Mouse (Mus musculus) adrenal gland, postnatal 4 days (tissue): ENCODE measurements around the gene Snapc4. TPM values are rescaled to one million over a fixed set of nuclear protein-coding genes. Genes with fewer than 3 reads are reported as not detected.

ENCODE experiments used
- DNase-seq, 2 experiments: peaks; one replicate each; pipeline ENCODE4 v3.0.0; 2021 to 2022; ENCODE audit warnings: low spot score in 2 of 2, mixed read lengths in 2 of 2
- total RNA-seq, 2 experiments: library from RNA; stranded (reverse); gene quantifications; 2 replicates each; pipeline ENCODE4 v1.2.3; 2021

The Snapc4 gene
- total RNA-seq, 2 experiments from 2014 or later: 57.3 to 58.7 TPM

DNA sequence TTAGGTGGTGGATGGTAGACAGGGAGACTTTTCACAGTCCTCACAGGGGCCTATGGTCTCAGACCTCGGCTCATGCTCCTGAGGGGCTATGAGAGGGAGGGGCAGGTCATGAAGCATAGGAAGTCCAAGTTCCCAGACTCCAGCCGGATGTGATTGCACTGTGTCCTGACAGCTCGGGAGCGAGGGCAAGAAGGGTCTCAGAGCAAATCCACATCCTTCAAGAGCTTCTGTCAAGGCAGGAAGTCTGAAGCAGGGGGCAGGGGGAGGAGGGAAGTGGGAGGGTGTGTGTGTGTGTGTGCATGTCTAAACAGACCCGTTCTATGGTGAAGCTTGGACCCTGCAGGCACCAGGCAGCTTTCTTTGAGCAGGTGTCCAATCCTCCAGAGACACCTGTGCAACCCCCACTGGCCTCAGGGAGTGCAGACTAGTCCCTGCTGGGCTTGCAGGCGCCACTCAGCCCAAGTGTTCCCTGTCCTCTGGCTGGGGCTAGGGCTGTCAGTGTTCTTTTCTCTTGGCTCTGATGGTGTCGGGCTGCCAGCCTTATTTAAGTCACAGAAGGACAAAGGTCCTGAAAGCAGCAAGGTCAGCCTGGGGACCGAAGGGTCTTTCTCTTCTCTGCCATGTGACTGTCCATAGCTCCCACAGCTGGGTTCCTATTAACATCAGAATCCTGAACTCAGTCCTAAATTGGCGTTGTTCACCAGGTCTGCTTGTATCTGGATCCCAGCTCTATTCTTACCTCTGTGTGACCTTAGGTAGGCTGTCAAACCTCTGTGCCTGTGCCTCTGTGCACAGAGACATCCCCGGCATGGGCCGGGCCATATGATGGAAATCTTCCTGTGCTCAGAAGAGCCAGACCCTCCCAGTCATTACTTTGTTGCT lies 37.6 kb downstream of the Snapc4 start:
- no peak for DNase-seq

- DNase-seq: no peak
Measured at GRCm38 (mm10) chr2:26342044-26342443, 38.4 kb downstream of the Snapc4 start.

- DNase-seq: no peak
Measured at GRCm38 (mm10) chr2:26341510-26341981, 38.9 kb downstream of the Snapc4 start.

DNA sequence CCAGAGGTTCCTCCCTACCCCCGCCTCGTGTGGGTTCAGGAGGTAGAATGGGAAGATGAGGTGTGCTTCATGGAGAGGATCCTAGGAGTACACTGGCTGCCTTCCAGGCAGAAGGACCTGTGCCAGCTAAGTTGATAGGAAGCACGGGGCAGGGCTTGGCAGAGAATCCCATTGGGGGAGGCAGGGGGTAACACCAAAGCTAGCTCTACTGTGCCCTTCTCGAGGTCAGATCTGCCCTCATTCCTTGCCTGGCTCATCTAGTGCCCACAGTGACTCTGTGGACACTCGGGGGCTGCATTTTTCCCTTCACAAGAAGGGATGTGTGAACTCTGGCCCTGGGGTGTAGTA lies 41.3 kb downstream of the Snapc4 start:
- no peak for DNase-seq

- no peak for DNase-seq
Measured at GRCm38 (mm10) chr2:26338302-26339203, 41.9 kb downstream of the Snapc4 start.

DNA sequence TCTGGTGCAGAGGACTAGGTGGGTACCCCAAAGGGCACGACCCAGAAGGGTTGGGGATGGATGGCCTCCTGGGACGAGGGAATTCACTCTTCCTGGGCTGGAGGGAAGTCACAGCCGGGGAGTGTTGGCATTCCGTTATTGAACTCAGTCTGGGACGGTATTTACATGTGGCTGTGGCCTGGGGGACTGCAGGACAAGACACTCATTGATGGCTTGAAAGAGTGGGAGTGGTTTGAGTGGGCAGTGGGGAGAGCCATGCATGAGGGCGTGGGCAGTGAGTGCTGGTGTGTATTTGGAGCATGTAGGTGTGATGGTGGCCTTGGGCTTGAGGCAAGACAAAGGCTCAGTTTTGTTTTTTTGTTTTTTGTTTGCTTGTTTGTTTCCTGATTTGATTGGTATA lies 49.8 kb downstream of the Snapc4 start:
- no peak for DNase-seq

GRCm38 (mm10) chr2:26330056-26330468 lies 50.4 kb downstream of the Snapc4 start:
- no peak for DNase-seq

- DNase-seq: no peak
Measured at GRCm38 (mm10) chr2:26329402-26329801, 51.1 kb downstream of the Snapc4 start.

DNA sequence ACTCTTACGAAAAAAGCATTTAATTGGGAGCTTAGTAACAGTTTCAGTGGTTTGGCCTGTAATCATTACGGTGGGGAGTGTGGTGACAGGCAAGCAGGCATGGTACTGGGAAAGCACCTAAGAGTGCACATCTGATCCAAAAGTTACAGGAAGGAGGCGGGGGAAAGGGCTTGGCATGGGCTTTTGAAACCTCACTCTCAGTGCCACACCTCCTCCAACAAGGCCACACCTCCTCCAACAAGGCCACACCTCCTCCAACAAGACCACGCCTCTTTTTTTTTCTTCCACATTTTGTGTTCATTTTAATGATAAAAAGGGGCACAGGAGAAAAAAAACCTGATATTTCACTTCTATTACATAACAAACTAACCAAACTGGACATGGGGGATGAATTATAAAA lies 52.6 kb downstream of the Snapc4 start:
- DNase-seq: no peak

GRCm38 (mm10) chr2:26325386-26326181 lies 54.9 kb downstream of the Snapc4 start:
- DNase-seq: peak in 1 of 2 experiments; percentile 49

GRCm38 (mm10) chr2:26324917-26325316 lies 55.5 kb downstream of the Snapc4 start:
- no peak for DNase-seq

DNA sequence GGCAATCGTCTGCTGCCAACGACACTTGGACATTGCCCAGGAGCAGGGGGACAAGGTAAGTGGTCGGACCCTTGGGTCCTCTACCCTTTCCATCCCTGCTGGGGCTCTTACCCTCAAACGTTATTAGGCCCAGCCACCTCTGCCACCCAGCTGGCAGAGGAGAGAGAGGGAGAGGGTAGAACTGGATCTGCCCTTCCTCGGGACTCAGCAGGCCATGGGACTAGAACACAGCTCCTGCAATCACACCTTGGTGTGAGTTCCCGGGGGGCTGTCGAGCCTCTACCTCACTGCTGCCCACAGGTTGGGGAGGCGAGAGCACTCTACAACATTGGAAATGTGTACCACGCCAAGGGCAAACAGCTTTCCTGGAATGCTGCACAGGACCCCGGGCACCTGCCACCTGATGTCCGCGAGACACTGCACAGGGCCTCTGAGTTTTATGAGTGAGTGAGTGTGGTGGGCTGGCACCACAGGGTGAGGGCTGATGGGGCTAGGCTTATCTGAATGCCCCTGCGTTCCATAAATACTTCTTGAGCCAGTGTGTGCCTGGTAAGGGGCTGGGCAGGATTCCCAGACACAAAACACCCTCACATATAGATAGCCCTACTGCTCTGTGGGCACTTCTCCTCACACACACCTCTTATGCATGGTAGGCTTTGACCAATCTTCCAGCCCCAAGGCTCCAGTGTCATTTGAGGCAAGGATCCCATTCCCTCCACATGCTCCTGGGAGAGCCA lies 56.7 kb downstream of the Snapc4 start:
- no peak for DNase-seq

DNA sequence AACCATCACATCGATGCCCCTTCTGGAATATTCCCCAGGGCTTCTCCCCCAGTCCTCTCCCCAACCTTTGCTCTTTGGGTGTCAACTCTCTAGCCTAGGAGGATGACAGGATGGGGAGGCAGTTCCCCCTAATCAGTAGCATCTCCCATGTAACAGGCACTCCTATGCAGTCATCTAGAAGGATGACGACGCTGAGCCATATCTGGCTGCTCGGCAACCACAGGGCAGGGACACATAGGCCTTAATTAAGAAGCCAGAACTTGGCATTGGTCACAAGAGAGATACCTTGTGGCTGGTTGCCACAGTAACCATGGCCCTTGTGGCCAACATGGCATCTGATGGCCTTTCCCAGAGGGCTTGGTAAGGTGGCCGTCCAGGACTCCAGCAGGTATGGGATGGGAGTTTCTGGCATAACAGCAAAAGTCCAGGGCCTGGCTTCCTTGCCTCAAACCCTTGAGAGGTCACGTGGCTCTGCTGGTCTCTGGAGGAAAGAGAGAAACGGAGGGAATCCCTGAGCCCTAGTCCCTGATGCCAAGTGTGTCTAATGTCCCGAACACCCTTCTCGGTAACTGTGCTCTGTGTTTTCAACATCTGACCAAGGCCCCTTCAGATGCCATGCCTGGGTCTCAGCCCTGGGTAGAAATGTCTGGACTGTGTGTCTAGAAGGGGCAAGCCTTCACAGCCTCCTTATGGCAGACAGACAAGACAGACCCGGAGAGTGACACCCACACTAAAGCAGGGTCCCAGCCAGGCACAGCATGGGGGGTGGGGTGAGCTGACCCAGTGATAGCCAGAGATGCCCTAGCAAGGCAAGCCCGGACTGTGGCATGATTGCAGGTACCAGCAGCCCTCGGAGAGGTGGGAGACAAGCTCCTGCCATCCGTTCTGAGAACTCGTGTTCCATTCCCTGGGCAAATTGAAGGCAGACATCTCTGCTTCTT lies 59.9 kb downstream of the Snapc4 start:
- DNase-seq: no peak

DNA sequence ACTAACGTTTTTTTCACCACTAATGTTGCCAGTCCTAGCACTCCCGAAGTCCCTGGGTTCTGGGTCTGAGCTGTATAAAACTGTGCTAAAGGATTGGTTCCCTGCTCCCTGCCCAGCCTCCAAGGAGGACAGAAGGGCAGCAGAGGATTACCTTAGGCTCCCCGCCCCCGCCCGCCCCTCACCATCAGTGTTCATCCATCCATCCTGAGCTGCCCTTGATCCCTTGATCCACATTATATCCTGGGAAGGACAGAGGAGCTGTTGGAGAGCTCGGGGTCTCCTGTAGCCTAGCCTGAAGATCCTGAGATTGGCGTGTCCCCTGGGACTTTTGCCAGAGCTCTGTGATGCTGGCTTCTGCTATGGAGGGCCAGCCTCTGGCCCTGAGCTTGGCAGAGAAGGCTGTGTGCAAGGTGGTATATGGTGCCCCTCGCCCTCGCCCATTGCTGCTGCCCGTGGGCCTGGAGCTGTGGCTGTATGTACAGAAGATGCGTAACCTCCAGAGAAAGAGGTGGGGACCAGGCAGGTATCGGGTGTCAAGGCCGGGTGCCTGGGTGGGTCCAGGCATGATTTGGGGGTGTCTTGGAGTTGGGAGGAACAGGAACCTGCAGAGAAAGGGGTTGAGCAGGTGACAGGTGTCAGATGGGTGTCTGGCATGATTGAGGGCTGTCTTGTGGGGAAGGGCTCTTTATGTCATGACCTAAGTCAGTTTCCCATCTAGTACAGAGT lies 60.8 kb downstream of the Snapc4 start:
- no peak for DNase-seq

GRCm38 (mm10) chr2:26319109-26319508 lies 61.3 kb downstream of the Snapc4 start:
- no peak for DNase-seq

DNA sequence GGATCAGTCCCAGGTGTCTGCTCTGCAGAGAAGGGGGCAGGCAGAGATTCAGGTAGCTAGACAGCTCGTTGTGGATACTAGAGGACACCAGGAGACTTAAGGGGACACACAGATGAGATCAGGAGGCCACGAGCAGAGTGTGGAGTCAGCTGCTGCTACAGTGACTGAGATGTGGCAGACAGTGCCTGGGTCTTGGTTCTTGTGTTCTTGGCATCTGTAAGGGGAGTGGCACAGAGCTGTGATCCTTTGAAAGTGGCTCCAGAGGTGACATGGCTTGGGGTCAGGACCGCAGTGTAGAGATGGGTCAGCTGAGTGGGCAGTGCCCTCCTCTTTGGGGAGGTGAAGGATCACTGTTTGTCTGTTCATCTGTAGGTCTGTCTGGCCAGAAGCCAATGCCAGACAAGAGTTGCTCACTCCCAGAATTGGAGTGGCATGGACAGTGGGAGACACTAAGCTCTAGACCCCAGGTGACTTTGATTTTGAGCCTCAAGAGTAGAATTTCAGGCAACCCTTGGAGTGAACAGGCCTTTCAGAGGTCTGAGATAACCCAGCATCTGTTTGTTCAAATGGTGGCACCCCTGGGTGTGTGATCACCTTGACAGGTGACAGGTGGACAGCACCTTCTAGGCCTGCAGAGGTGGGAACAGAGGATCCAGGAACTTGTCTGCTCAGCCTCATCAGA lies 62.3 kb downstream of the Snapc4 start:
- DNase-seq: no peak

GRCm38 (mm10) chr2:26317371-26317770 lies 63.1 kb downstream of the Snapc4 start:
- DNase-seq: no peak
